20 mouse cellular contexts compared by ENCODE assay signal in genomic region chr12:21495511-21495910, GRCm38 (mm10).
DNase-seq lines count a peak whose midpoint lies in the region; ATAC-seq and TF ChIP-seq lines count a peak whose summit lies in the region.
"Had no signal": no experiment of that assay in that cellular context is flagged by ENCODE, and none has a peak within 500 bp of the region (broad histone marks: within the 10 kb centered on the region; RNA-seq: fewer than 3 reads in every experiment).

No protein-coding gene starts in this region.

- H3K4me2 ChIP-seq in intestine, postnatal 0 days (replicated peaks; ENCODE audit: low read depth), result no peak overlapping the region
- H3K4me2 ChIP-seq in liver, embryonic 16.5 days (ENCODE audit: low read depth, low read length), result no peak overlapping the region
- H3K4me2 ChIP-seq in stomach, postnatal 0 days (replicated peaks; ENCODE audit: low read depth), result no peak overlapping the region
- H3K4me2 ChIP-seq: embryonic facial prominence, embryonic 12.5 days; forebrain, embryonic 13.5 days; heart, embryonic 12.5 days; hindbrain, embryonic 15.5 days had no signal

- no peak for TF ChIP-seq POLR2A in liver, adult 2 months (IDR thresholded peaks at IDR 0.05; ENCODE audit: extremely low read depth, insufficient read depth, low read length)

- H3K27ac ChIP-seq in liver, adult 2 months (replicated peaks; ENCODE audit: insufficient read depth, low read depth, low read length), result no peak overlapping the region
- no peak overlapping the region for H3K27ac ChIP-seq in intestine, postnatal 0 days (ENCODE audit: low read depth, low read length)
- no peak overlapping the region for H3K27ac ChIP-seq in liver, embryonic 16.5 days (ENCODE audit: low read length)
- no peak overlapping the region for H3K27ac ChIP-seq in stomach, postnatal 0 days (replicated peaks)
- H3K27ac ChIP-seq: embryonic facial prominence, embryonic 12.5 days; forebrain, embryonic 13.5 days; gastrocnemius, adult 2 months; hindbrain, embryonic 15.5 days had no signal

- no peaks in the 10 kb centered on the region for H3K36me3 ChIP-seq in liver, adult 2 months (ENCODE audit: control insufficient read depth, insufficient read depth, low read length)
- H3K36me3 ChIP-seq in intestine, postnatal 0 days (ENCODE audit: control insufficient read depth, insufficient read depth), result no peaks in the 10 kb centered on the region
- no peaks in the 10 kb centered on the region for H3K36me3 ChIP-seq in liver, embryonic 16.5 days (ENCODE audit: control insufficient read depth, insufficient read depth)
- no peaks in the 10 kb centered on the region for H3K36me3 ChIP-seq in stomach, postnatal 0 days (ENCODE audit: control insufficient read depth, insufficient read depth, low read length)
- H3K36me3 ChIP-seq: embryonic facial prominence, embryonic 12.5 days; heart, embryonic 12.5 days; hindbrain, embryonic 15.5 days had no signal

- ATAC-seq in intestine, postnatal 0 days, result peak; percentile 42; the same call in 1 of the 2 replicates
- ATAC-seq in liver, embryonic 16.5 days (ENCODE audit: low read depth), result peak; percentile 60; the same call in 1 of the 2 replicates
- ATAC-seq in stomach, postnatal 0 days (ENCODE audit: low FRiP score, low TSS enrichment), result peak; percentile 85
- ATAC-seq in erythroblast, adult 5-6 weeks (replicated peaks; ENCODE audit: low FRiP score, poor library complexity, severe bottlenecking), result no peak
- ATAC-seq: CD4-positive, CD25-positive, alpha-beta regulatory T cell, adult 4 months; forebrain, embryonic 13.5 days; forebrain, postnatal 0 days had no signal

- no peaks in the 10 kb centered on the region for H3K27me3 ChIP-seq in liver, adult 2 months (ENCODE audit: control insufficient read depth, insufficient read depth, low read length)
- H3K27me3 ChIP-seq in intestine, postnatal 0 days (replicated peaks; ENCODE audit: control insufficient read depth, insufficient read depth, low read length), result no peaks in the 10 kb centered on the region
- H3K27me3 ChIP-seq in liver, embryonic 16.5 days (ENCODE audit: control insufficient read depth, insufficient read depth, low read depth, low read length), result no peaks in the 10 kb centered on the region
- no peaks in the 10 kb centered on the region for H3K27me3 ChIP-seq in stomach, postnatal 0 days (ENCODE audit: control insufficient read depth, insufficient read depth, low read length)
- H3K27me3 ChIP-seq: embryonic facial prominence, embryonic 12.5 days; forebrain, embryonic 13.5 days; heart, embryonic 12.5 days; hindbrain, embryonic 15.5 days had no signal

- WGBS in liver, adult 2 months, result 31% methylated on average over 6 of the region's 6 CpGs
- 62% methylated on average over 6 of the region's 6 CpGs for WGBS in intestine, postnatal 0 days
- 59% methylated on average over 6 of the region's 6 CpGs for WGBS in liver, embryonic 16.5 days (ENCODE audit: insufficient replicate concordance)
- 72% methylated on average over 6 of the region's 6 CpGs for WGBS in stomach, postnatal 0 days

- no peaks in the 10 kb centered on the region for H3K79me2 ChIP-seq in liver, adult 2 months (ENCODE audit: control insufficient read depth, insufficient read depth, low read length)

- no peak overlapping the region for H3K4me3 ChIP-seq in liver, adult 2 months (ENCODE audit: insufficient read depth, low read depth, low read length)
- H3K4me3 ChIP-seq in intestine, postnatal 0 days (ENCODE audit: low read depth, low read length), result no peak overlapping the region
- no peak overlapping the region for H3K4me3 ChIP-seq in liver, embryonic 16.5 days (ENCODE audit: low read depth, low read length)
- H3K4me3 ChIP-seq in stomach, postnatal 0 days (ENCODE audit: low read depth, low read length), result no peak overlapping the region
- H3K4me3 ChIP-seq: embryonic facial prominence, embryonic 12.5 days; forebrain, embryonic 13.5 days; gastrocnemius, adult 2 months; heart, embryonic 12.5 days; hindbrain, embryonic 15.5 days had no signal

- no peak for TF ChIP-seq CTCF in liver, adult 2 months (IDR thresholded peaks at IDR 0.05; ENCODE audit: low read depth, low read length)
- no peak for TF ChIP-seq CTCF in intestine, postnatal 0 days (IDR thresholded peaks at IDR 0.05; ENCODE audit: low read depth)
- no peak for TF ChIP-seq CTCF in stomach, postnatal 0 days (IDR thresholded peaks at IDR 0.05; ENCODE audit: low read depth)

- TF ChIP-seq EP300 in stomach, postnatal 0 days (optimal IDR thresholded peaks at IDR 0.05), result no peak

- H3K4me1 ChIP-seq in liver, adult 2 months (ENCODE audit: control insufficient read depth, insufficient read depth, low read length), result peaks cover 5% of the 10 kb centered on the region; the same call in 1 of the 2 replicates
- no peaks in the 10 kb centered on the region for H3K4me1 ChIP-seq in intestine, postnatal 0 days (replicated peaks; ENCODE audit: control insufficient read depth, insufficient read depth, low read length)
- H3K4me1 ChIP-seq in liver, embryonic 16.5 days (ENCODE audit: control insufficient read depth, low read depth, low read length), result no peaks in the 10 kb centered on the region; the same call in 1 of the 2 replicates
- no peaks in the 10 kb centered on the region for H3K4me1 ChIP-seq in stomach, postnatal 0 days (replicated peaks; ENCODE audit: control insufficient read depth, insufficient read depth)
- H3K4me1 ChIP-seq: embryonic facial prominence, embryonic 12.5 days had no signal

- peak; percentile 90 for DNase-seq in liver, adult 2 months (ENCODE audit: extremely low read depth, low read depth, low spot score)
- DNase-seq in liver, result no peak
- DNase-seq in stomach, postnatal 0 days (ENCODE audit: low spot score), result peak; percentile 35
- DNase-seq in cerebellum, adult 18-20 months, result no peak
- DNase-seq in layer of hippocampus, postnatal 10 days (ENCODE audit: low spot score in 2 of 2), result no peak
- DNase-seq: adrenal gland, postnatal 14 days; B cell, adult 2 months; cerebellum, adult 2 months; cerebellum, postnatal 10 days; forebrain, postnatal 0 days; gastrocnemius, adult 2 months; gastrocnemius, postnatal 25 days had no signal

- no peak overlapping the region for H3K9ac ChIP-seq in liver, adult 2 months (ENCODE audit: low read depth, low read length)
- no peak overlapping the region for H3K9ac ChIP-seq in intestine, postnatal 0 days (ENCODE audit: low read depth, low read length)
- no peak overlapping the region for H3K9ac ChIP-seq in liver, embryonic 16.5 days (ENCODE audit: low read depth, low read length)
- no peak overlapping the region for H3K9ac ChIP-seq in stomach, postnatal 0 days (ENCODE audit: low read length)
- H3K9ac ChIP-seq: embryonic facial prominence, embryonic 12.5 days; forebrain, embryonic 13.5 days; forebrain, postnatal 0 days; heart, embryonic 12.5 days; hindbrain, embryonic 15.5 days had no signal

- H3K9me3 ChIP-seq in intestine, postnatal 0 days (ENCODE audit: control insufficient read depth), result no peaks in the 10 kb centered on the region
- no peaks in the 10 kb centered on the region for H3K9me3 ChIP-seq in liver, embryonic 16.5 days (replicated peaks; ENCODE audit: control insufficient read depth, low read length)
- H3K9me3 ChIP-seq in stomach, postnatal 0 days (ENCODE audit: control insufficient read depth, low read length), result no peaks in the 10 kb centered on the region
- H3K9me3 ChIP-seq: forebrain, embryonic 13.5 days; heart, embryonic 12.5 days; hindbrain, embryonic 15.5 days had no signal

Comparison
In these comparisons a context has a peak if more than half of its experiments do, and no peak if none do; other contexts are left out.
1. DNase-seq: peak in liver, adult 2 months (single experiment) and stomach, postnatal 0 days (single experiment); none in liver (single experiment), cerebellum, adult 18-20 months (0 of 2) and layer of hippocampus, postnatal 10 days (0 of 2).